Mouse (Mus musculus) midbrain, embryonic 14.5 days (tissue): ENCODE results near the gene Epb41. TPM values are rescaled to one million over a fixed set of nuclear protein-coding genes. Genes with fewer than 3 reads are reported as not detected.

Experiments
- ATAC-seq: fragments of 200-750 bp; cut with Nextera tagmentation; 2 replicates; pipeline ENCODE4 v1.8.0; 2017; ENCODE audit warnings: moderate number of reproducible peaks, moderate library complexity; ENCODE audit not compliant: low FRiP score, low TSS enrichment
- DNase-seq: peaks from one replicate; pipeline ENCODE4 v3.0.0-alpha.2; 2015
- H3K27ac ChIP-seq: fragments of 300-500 bp; sonication (generic); replicated peaks from 2 replicates; pipeline ENCODE4 v1.5.1; 2014; ENCODE audit warnings: mild to moderate bottlenecking, low read depth, low read length, moderate library complexity
- H3K27me3 ChIP-seq: fragments of 300-500 bp; sonication (generic); 2 replicates; pipeline ENCODE4 v1.6.1; 2014; ENCODE audit warnings: low read length, control low read depth, mixed read lengths; ENCODE audit not compliant: control insufficient read depth, insufficient read depth
- H3K36me3 ChIP-seq: fragments of 300-500 bp; sonication (generic); 2 replicates; pipeline ENCODE4 v1.6.1; 2014; ENCODE audit warnings: low read length, control low read depth; ENCODE audit not compliant: control insufficient read depth, insufficient read depth
- H3K4me1 ChIP-seq: fragments of 300-500 bp; sonication (generic); 2 replicates; pipeline ENCODE4 v1.6.1; 2014; ENCODE audit warnings: mild to moderate bottlenecking, antibody characterized with exemption, low read length, control low read depth; ENCODE audit not compliant: control insufficient read depth, insufficient read depth
- H3K4me2 ChIP-seq: fragments of 300-500 bp; sonication (generic); 2 replicates; pipeline ENCODE4 v1.6.1; 2014; ENCODE audit warnings: mild to moderate bottlenecking, low read length, moderate library complexity
- H3K4me3 ChIP-seq: fragments of 300-500 bp; sonication (generic); replicated peaks from 2 replicates; pipeline ENCODE4 v1.5.1; 2014; ENCODE audit warnings: low read depth, low read length
- H3K9ac ChIP-seq: fragments of 300-500 bp; sonication (generic); replicated peaks from 2 replicates; pipeline ENCODE4 v1.6.1; 2014; ENCODE audit warnings: mild to moderate bottlenecking, low read length, moderate library complexity
- H3K9me3 ChIP-seq: fragments of 300-500 bp; sonication (generic); 2 replicates; pipeline ENCODE4 v1.6.1; 2016; ENCODE audit warnings: low read length, control low read depth, mixed read lengths; ENCODE audit not compliant: control insufficient read depth
- WGBS: fragments of 180-500 bp; shearing (Covaris S2); extraction: QIAGEN DNeasy Blood & Tissue Kit; methylation state at CpG from one replicate; pipeline ENCODE4 v1.1.7; 2014; 5-methylcytosine and 5-hydroxymethylcytosine counted together
- polyA plus RNA-seq: library from polyadenylated mRNA; unstranded; fragments of >200 nt; fragmentation: Nextera tagmentation; extraction: Ambion mirVana; gene quantifications from 2 replicates; pipeline ENCODE4 v1.2.1, GENCODE M21; 2014

Gene Epb41
- polyA plus RNA-seq, 1 experiment from 2014 or later, result 116 TPM

DNA sequence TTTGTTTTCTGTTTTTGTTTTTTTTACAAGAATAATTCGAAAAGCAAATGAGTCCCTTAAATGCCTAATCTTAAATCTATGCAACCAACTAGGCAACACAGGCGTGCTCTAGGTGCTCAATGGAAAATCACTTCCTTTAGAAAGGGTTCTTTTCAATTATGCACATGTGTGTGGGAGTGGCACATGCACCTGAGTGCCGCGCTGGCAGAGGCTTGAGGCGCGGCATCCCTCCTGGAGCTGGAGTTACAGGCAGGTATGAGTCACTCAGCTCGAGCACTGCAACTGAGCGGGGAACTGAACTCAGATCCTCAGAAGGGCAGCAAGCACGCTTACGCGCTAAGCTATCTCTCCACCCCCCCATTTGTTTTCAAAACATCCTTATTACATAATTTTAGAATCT lies 127.3 kb downstream of the Epb41 start:
- no peak for DNase-seq
- Histone ChIP-seq H3K4me2 (no peak overlapping the region), H3K9me3 (no peaks in the 10 kb centered on the region), H3K9ac (no peak overlapping the region), H3K4me1 (0 out of 2 replicates have a peak, but pooled peaks cover 6% of the 10 kb centered on the region), H3K4me3 (no peak overlapping the region), H3K27ac (no peak overlapping the region), H3K27me3 (no peaks in the 10 kb centered on the region), H3K36me3 (0 out of 2 replicates have a peak, but pooled peaks cover 3% of the 10 kb centered on the region)
- WGBS, result 90% methylated on average over 11 of the region's 11 CpGs
- ATAC-seq, result no peak

DNA sequence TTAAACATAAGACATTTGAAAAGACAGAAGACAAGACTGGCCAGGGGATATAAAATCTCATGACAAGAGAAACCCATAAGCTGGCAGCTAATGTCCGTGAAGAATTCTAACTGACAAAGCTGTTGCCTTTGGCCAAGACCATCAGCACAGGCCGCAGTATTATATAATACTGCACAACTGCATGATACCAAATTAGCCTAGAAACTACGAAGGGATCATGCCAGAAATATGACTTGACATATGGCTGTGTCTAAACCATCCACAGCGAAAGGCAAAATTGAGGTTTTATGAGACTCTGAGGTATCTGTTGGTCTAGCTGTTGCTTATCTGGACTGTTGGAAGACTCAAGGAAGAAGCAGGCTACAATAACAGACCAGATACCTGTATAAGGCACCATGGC lies 134.3 kb downstream of the Epb41 start:
- WGBS, result 97% methylated on average over 4 of the region's 4 CpGs
- no peak overlapping the region for H3K9ac ChIP-seq
- no peaks in the 10 kb centered on the region for H3K27me3 ChIP-seq
- H3K4me2 ChIP-seq, result no peak overlapping the region
- ATAC-seq (no peak), DNase-seq (no peak)
- H3K36me3 ChIP-seq, result peaks cover 32% of the 10 kb centered on the region
- no peaks in the 10 kb centered on the region for H3K4me1 ChIP-seq
- H3K27ac ChIP-seq, result no peak overlapping the region
- no peaks in the 10 kb centered on the region for H3K9me3 ChIP-seq
- H3K4me3 ChIP-seq, result no peak overlapping the region

DNA sequence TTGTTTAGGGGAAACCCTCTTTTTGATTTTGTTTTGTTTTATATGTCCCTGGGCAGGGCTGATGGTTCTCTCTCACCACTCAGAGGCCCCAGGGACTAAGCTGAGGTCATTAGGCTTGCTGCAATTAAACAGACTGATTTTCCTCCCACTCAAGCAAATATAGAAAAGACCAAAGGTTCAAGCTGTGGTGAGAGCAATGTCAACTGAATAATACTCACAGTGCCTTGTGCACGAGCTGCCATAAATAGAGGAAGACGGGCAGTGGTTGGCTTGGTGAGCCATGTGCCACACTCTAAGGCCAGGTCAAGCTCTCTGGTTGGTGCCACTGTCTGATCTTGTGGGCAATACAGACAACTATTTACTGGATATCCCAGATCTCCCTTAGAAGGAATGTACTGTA lies 135.7 kb downstream of the Epb41 start:
- H3K4me2 ChIP-seq, result no peak overlapping the region
- H3K27me3 ChIP-seq, result no peaks in the 10 kb centered on the region
- no peak for ATAC-seq
- H3K4me3 ChIP-seq, result no peak overlapping the region
- no peaks in the 10 kb centered on the region for H3K4me1 ChIP-seq
- H3K9me3 ChIP-seq, result no peaks in the 10 kb centered on the region
- 87% methylated on average over 2 of the region's 2 CpGs for WGBS
- H3K9ac ChIP-seq, result no peak overlapping the region
- DNase-seq, result no peak
- H3K27ac ChIP-seq, result no peak overlapping the region
- peaks cover 46% of the 10 kb centered on the region for H3K36me3 ChIP-seq

DNA sequence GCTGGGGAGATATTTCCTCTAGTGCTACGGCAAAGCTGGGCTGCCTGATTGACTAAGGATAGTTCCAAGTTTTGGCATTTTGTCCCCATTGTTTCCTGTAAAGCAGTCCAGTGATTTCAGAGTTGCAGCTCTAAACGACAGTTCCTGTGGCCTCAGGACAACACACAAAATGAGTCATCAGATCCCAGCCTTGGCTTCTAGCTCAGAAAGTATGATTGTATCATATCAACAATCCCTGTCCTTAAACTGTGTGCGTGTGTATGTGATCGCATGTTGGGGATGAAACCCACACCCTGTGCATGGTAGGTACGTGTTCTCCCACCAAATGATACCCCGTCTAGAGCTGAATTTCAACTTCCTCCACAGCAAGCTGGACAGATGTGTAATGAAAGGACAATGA lies 146.0 kb downstream of the Epb41 start:
- H3K9ac ChIP-seq, result no peak overlapping the region
- no peaks in the 10 kb centered on the region for H3K4me1 ChIP-seq
- WGBS, result 91% methylated on average over 6 of the region's 6 CpGs
- no peak overlapping the region for H3K27ac ChIP-seq
- H3K4me2 ChIP-seq, result no peak overlapping the region
- no peak for ATAC-seq
- peaks cover 95% of the 10 kb centered on the region for H3K36me3 ChIP-seq
- DNase-seq, result no peak
- H3K9me3 ChIP-seq, result no peaks in the 10 kb centered on the region
- no peak overlapping the region for H3K4me3 ChIP-seq
- peaks cover 4% of the 10 kb centered on the region for H3K27me3 ChIP-seq

- Histone ChIP-seq H3K27ac (no peak overlapping the region), H3K9ac (no peak overlapping the region), H3K4me3 (no peak overlapping the region), H3K27me3 (peaks cover 53% of the 10 kb centered on the region), H3K4me2 (no peak overlapping the region), H3K9me3 (no peaks in the 10 kb centered on the region), H3K36me3 (peaks cover 65% of the 10 kb centered on the region), H3K4me1 (peaks cover 17% of the 10 kb centered on the region)
- WGBS, result 52% methylated on average over 6 of the region's 6 CpGs
- DNase-seq, result peak; percentile 61
- no peak for ATAC-seq
Measured at GRCm38 (mm10) chr4:131924096-131924810, 150.9 kb downstream of the Epb41 start.

DNA sequence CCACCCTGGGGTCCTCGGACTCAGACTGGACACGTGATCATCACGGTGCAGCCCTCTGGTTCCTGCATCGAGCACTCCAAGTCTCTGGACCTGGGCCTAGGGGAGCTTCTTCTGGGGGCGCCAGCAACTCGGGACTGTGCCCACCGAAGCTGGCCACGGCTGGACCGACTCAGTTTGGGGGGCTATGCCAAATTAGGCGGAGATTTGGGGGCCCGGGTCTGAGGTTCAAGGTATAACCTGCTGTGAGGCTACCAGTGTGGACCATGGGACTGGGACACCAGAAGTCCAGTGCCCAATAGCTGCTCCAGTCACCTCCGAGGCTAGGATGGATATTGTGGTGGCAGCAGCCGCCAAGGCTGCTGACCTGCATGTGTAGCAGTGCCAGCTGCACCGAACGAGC lies 152.7 kb downstream of the Epb41 start:
- ATAC-seq, result no peak
- WGBS, result 58% methylated on average over 15 of the region's 15 CpGs
- H3K4me2 ChIP-seq, result peak overlapping the region; percentile 77
- H3K9ac ChIP-seq, result peak overlapping the region; percentile 53; the same call in 1 of the 2 replicates
- DNase-seq, result no peak
- no peaks in the 10 kb centered on the region for H3K9me3 ChIP-seq
- H3K4me3 ChIP-seq, result peak overlapping the region; percentile 44
- no peak overlapping the region for H3K27ac ChIP-seq
- H3K36me3 ChIP-seq, result peaks cover 48% of the 10 kb centered on the region
- H3K4me1 ChIP-seq, result peaks cover 21% of the 10 kb centered on the region
- H3K27me3 ChIP-seq, result peaks cover 69% of the 10 kb centered on the region

GRCm38 (mm10) chr4:131921461-131922346 lies 153.4 kb downstream of the Epb41 start, which contains the start of gene Tmem200b:
Gene Tmem200b (plus strand): TSS chr4:131921771.
- peak within 1 kb of the TSS; percentile 44 for H3K4me3 ChIP-seq
- H3K36me3 ChIP-seq, result peaks cover 42% of the 10 kb centered on the region
- H3K9me3 ChIP-seq, result no peaks in the 10 kb centered on the region
- H3K4me2 ChIP-seq, result peak within 1 kb of the TSS; percentile 77
- WGBS, result 2% methylated on average over 126 of the region's 130 CpGs
- peak within 1 kb of the TSS; percentile 53 for H3K9ac ChIP-seq
- H3K27me3 ChIP-seq, result peaks cover 76% of the 10 kb centered on the region
- DNase-seq (peak; percentile 60), ATAC-seq (no peak)
- no peak within 1 kb of the TSS for H3K27ac ChIP-seq
- peaks cover 21% of the 10 kb centered on the region for H3K4me1 ChIP-seq

DNA sequence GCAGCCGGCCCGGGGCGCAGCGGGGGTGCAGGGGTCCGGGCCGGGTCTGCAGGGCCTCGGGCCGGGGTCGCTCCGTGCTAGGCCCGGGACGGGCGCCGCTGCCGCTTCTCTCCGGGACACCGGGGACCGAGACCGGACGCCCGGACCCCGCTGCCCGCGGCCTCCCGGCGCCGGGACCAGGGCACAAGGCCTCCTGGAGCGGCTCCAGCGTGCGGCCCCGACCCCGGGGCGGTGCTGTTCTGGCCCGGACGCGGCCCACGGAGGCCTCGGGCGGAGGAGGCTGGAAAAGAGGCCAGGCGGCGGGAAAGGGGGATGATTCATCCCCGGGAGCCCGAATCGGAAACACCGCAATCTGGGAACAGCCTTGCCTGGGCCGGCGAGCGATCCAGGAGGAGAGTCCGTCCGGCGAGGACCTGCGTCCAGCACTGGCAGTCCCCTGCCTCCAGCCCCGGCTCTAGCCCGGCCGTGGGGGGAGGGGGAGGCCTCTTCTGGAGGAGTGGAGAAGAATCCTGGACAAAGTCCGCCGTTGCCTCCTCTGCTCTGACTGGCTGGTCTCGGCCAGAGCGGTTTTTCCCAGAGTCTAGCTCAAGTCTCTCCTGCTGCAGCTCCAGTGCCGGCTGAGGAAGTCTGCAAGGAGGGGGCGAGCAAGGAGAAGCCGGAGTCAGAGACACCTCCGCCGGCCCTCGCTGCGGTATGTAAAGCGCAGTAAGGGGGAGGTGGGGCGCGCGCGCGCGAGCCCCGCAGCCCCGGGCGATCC lies 154.3 kb downstream of the Epb41 start:
- Histone ChIP-seq H3K27me3 (peaks cover 84% of the 10 kb centered on the region), H3K9me3 (no peaks in the 10 kb centered on the region), H3K27ac (no peak overlapping the region), H3K4me1 (peaks cover 21% of the 10 kb centered on the region), H3K36me3 (peaks cover 33% of the 10 kb centered on the region), H3K4me2 (peak overlapping the region; percentile 77), H3K9ac (peak overlapping the region; percentile 53), H3K4me3 (peak overlapping the region; percentile 44)
- ATAC-seq (peak; percentile 22; the same call in 1 of the 2 replicates), DNase-seq (peak; percentile 59)
- WGBS, result under 1% methylated on average over 70 of the region's 76 CpGs
